Mouse (Mus musculus): ENCODE data around the gene Chn2. TPM values are rescaled to one million over a fixed set of nuclear protein-coding genes. Genes with fewer than 3 reads are reported as not detected.

The Chn2 gene
- polyA plus RNA-seq, 1 experiment from 2014 or later: 13.6 TPM

DNA sequence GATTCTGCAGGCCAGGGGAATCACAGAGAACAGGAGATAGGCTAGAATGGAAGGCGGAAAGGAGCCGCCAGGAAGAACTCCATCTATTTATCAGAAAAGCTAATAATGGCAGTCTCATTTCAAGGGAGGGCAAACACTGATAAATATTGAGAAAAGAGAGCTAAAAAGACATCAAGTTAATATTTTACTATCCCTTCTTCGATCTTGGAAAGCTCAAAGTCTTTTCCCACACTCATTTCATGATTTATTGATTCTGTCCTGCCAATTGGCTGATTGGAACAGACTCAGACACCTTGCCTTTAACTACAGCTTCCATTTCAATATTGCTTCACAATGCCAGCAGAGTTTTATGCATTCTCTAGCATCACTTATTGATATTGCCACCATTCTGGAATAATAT, 85.2 kb downstream of the Chn2 start:
- no peak overlapping the region for H3K27ac ChIP-seq
- H3K9ac ChIP-seq: no peak overlapping the region
- 52% methylated on average over 3 of the region's 3 CpGs for WGBS
- no peak overlapping the region for H3K4me3 ChIP-seq
- H3K4me2 ChIP-seq: no peak overlapping the region
- ATAC-seq (ENCODE audit: borderline replicate concordance, extremely low read depth, low FRiP score, low TSS enrichment): no peak
- peaks cover 15% of the 10 kb centered on the region for H3K4me1 ChIP-seq
- no peaks in the 10 kb centered on the region for H3K9me3 ChIP-seq
- peaks cover 9% of the 10 kb centered on the region for H3K27me3 ChIP-seq
- no peaks in the 10 kb centered on the region for H3K36me3 ChIP-seq

DNA sequence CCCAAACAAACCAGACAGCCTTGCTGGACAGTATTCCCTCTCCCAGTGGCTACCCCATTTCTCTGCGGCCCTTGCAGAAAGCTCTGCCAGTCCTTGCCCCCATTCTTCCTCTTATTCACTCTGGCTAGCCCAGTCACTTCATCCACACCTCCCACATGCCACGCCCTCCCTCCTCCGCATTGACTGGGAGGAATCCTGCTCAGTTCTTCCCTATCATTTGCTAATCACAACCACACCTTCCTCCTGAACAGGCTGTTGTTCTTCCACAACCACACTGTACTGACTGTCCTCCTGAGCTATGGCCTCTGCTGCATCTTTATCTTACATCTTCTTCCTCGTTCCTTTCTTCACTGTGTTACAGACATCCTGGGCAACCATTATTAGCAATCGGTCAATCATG, 86.2 kb downstream of the Chn2 start:
- H3K27me3 ChIP-seq: peaks cover 9% of the 10 kb centered on the region
- no peaks in the 10 kb centered on the region for H3K36me3 ChIP-seq
- H3K4me2 ChIP-seq: no peak overlapping the region
- 68% methylated on average over 5 of the region's 5 CpGs for WGBS
- no peak overlapping the region for H3K27ac ChIP-seq
- H3K4me3 ChIP-seq: no peak overlapping the region
- no peak for ATAC-seq (ENCODE audit: borderline replicate concordance, extremely low read depth, low FRiP score, low TSS enrichment)
- H3K9ac ChIP-seq: no peak overlapping the region
- peaks cover 7% of the 10 kb centered on the region; the same call in 1 of the 2 replicates for H3K4me1 ChIP-seq
- no peaks in the 10 kb centered on the region for H3K9me3 ChIP-seq

DNA sequence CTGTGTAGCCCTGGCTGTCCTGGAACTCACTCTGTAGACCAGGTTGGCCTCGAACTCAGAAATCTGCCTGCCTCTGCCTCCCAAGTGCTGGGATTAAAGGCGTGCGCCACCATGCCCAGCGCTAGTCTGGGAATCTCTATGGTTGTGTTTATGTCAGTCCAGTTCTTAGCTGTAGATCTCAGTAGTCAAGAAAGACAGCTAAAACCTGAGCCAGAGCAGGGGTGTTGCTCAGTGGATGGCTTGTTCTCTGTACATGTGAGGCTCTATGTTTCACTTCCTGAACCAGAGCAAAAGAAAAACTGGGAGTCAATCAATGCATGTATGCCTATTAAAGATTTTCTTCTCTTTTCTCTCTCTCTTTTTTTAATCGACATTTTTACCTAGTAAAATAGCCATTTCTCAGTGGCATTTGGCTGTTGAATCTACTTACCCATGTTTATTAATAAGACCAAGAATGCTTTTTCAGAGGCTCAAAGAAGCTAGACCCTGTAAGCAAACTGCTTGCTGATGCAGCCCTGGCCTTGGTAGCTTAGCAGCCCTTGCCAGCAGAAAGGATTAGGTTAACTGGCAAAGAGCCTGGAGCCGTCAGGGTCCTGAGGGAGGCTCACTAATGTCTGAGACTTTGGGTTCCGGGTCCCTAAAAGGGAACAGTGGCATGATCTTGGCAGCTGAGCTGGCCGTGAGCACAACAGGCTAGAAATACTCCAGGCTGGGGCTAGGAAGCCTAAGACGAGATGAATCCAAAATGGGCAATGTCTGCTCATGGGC, 87.1 kb downstream of the Chn2 start:
- Histone ChIP-seq H3K27ac (no peak overlapping the region), H3K4me1 (peaks cover 5% of the 10 kb centered on the region; the same call in 1 of the 2 replicates), H3K27me3 (peaks cover 9% of the 10 kb centered on the region), H3K9ac (no peak overlapping the region), H3K4me2 (no peak overlapping the region), H3K36me3 (no peaks in the 10 kb centered on the region), H3K9me3 (no peaks in the 10 kb centered on the region), H3K4me3 (no peak overlapping the region)
- no peak for ATAC-seq (ENCODE audit: borderline replicate concordance, extremely low read depth, low FRiP score, low TSS enrichment)
- 76% methylated on average over 9 of the region's 9 CpGs for WGBS

DNA sequence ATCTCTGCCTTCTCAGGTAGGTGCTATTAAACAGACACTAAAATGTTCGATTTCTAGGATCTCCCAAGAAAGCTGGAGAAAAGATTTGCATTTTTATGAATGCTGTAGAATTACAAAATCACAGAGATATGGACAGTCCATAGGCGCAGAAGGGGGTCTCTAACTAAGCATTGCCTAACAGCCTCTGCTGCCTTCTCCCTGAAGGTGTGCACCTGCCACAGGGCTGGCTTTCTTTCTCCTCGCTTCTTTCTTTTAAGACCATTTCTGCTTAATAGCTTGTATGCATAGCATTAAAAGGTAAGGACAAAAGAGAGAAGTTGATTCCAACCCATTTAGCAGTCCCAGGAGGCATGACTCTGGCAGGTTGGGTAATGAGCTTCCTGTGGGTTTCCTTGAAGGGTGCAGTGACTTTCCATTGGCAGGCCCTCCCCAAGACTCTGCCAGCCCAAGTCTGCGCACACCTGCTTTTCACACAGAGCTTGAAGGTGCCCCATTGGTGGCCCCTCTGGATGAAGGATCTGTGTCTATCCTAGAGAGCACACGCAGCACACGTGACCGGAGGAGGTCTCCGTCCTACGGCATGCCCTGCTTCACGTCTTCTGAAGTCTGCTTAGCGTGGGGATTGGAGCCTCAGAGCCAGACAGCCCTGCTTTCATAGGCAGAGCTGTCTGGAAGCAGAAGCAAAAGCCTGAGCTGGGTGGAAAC, 87.8 kb downstream of the Chn2 start:
- Histone ChIP-seq H3K4me3 (no peak overlapping the region), H3K27me3 (peaks cover 9% of the 10 kb centered on the region), H3K36me3 (no peaks in the 10 kb centered on the region), H3K4me1 (peaks cover 6% of the 10 kb centered on the region; the same call in 1 of the 2 replicates), H3K4me2 (no peak overlapping the region), H3K9ac (no peak overlapping the region), H3K27ac (no peak overlapping the region), H3K9me3 (no peaks in the 10 kb centered on the region)
- WGBS: 80% methylated on average over 11 of the region's 11 CpGs
- no peak for ATAC-seq (ENCODE audit: borderline replicate concordance, extremely low read depth, low FRiP score, low TSS enrichment)

DNA sequence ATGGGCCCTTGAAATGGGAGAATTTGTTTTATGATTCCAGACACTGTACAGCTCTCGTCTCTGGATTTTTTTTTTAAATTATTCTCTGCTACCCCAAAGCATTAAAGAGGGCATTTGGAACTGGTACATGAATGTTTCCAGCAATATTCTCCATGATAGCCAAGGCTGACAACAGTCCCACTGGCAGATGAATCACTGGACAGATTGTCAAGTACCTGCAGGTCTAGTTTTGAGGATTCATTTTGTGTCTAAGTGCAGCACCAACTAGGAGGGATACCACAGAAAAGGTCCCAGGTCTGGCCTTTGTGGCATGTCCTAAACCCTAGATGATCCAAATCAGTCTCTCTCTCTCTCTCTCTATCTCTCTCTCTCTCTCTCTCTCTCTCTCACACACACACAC, 89.3 kb downstream of the Chn2 start:
- no peak for ATAC-seq (ENCODE audit: borderline replicate concordance, extremely low read depth, low FRiP score, low TSS enrichment)
- Histone ChIP-seq H3K9me3 (no peaks in the 10 kb centered on the region), H3K4me1 (peaks cover 18% of the 10 kb centered on the region), H3K27me3 (peaks cover 3% of the 10 kb centered on the region), H3K9ac (no peak overlapping the region), H3K4me3 (no peak overlapping the region), H3K4me2 (no peak overlapping the region), H3K36me3 (no peaks in the 10 kb centered on the region), H3K27ac (no peak overlapping the region)
- WGBS: 54% methylated on average over 1 of the region's 1 CpGs

DNA sequence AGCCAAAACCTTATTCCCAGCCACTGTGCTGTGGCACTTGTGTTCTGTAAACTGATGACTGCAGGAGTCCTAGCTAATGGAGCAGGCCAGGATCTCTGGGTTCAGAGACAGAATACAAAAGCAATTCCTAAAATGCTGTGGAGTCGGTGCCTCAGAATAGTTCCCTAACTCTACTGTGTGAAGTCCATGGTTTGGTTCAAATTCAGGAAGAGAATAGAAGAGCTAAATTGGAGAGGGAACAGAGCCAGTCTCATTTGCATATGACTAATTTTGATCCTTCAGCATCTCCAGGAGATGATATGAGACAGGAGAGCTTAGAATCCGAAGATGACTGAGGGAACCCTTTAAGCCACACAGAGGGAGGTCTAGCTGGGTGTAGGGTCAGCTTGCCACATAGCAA, 90.2 kb downstream of the Chn2 start:
- H3K27ac ChIP-seq: no peak overlapping the region
- peaks cover 3% of the 10 kb centered on the region for H3K27me3 ChIP-seq
- H3K4me1 ChIP-seq: peaks cover 18% of the 10 kb centered on the region
- H3K9ac ChIP-seq: no peak overlapping the region
- WGBS: 81% methylated on average over 2 of the region's 2 CpGs
- H3K9me3 ChIP-seq: no peaks in the 10 kb centered on the region
- ATAC-seq (ENCODE audit: borderline replicate concordance, extremely low read depth, low FRiP score, low TSS enrichment): no peak
- no peak overlapping the region for H3K4me3 ChIP-seq
- no peak overlapping the region for H3K4me2 ChIP-seq
- H3K36me3 ChIP-seq: no peaks in the 10 kb centered on the region

DNA sequence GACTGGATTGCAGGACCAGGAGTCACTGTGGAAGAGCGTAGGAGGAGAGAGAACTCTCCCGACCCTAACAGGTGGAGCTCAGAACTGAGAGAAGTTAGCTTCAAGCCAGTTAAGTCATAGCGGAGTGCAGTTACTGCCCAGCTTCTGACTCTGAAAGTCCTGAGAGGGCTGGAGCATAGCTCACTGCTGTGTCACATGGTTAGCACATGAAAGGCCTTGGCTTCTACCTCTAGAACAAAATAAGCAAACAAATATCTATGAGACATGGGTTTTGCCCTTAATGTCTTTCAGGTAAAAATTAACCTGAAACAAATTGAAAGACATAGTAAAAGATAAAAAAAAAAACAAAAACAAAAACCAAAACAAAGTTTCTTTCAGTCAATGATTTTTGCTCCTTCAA, 91.5 kb downstream of the Chn2 start:
- no peaks in the 10 kb centered on the region for H3K9me3 ChIP-seq
- H3K27me3 ChIP-seq: peaks cover 3% of the 10 kb centered on the region
- no peak overlapping the region for H3K4me2 ChIP-seq
- no peak overlapping the region for H3K4me3 ChIP-seq
- WGBS: 87% methylated on average over 3 of the region's 3 CpGs
- H3K36me3 ChIP-seq: no peaks in the 10 kb centered on the region
- no peak for ATAC-seq (ENCODE audit: borderline replicate concordance, extremely low read depth, low FRiP score, low TSS enrichment)
- no peak overlapping the region for H3K9ac ChIP-seq
- peaks cover 13% of the 10 kb centered on the region for H3K4me1 ChIP-seq
- no peak overlapping the region for H3K27ac ChIP-seq

DNA sequence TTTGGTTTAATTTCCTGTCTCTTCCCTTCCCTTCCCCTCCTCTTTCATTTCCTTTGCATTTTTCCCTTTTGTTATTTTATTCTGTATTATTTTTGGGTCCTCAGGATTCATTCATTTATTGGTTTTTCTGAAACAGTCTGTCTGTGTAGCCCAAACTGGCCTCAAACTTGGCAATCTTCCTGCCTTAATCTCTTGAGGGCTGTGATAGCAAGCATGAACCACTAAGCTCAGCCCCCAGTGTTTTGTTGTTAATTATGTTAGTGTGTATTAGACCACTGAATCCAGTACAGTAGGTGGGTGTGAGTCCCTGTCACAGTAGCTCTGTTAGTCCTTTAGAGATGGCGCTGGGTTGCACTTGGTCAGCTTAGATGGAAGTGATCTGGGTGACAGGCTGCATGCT, 93.2 kb downstream of the Chn2 start:
- Histone ChIP-seq H3K27me3 (peaks cover 3% of the 10 kb centered on the region), H3K36me3 (no peaks in the 10 kb centered on the region), H3K9ac (no peak overlapping the region), H3K9me3 (no peaks in the 10 kb centered on the region), H3K4me3 (no peak overlapping the region), H3K27ac (no peak overlapping the region), H3K4me1 (peaks cover 13% of the 10 kb centered on the region), H3K4me2 (no peak overlapping the region)
- 46% methylated on average over 1 of the region's 1 CpGs for WGBS
- ATAC-seq (ENCODE audit: borderline replicate concordance, extremely low read depth, low FRiP score, low TSS enrichment): no peak

DNA sequence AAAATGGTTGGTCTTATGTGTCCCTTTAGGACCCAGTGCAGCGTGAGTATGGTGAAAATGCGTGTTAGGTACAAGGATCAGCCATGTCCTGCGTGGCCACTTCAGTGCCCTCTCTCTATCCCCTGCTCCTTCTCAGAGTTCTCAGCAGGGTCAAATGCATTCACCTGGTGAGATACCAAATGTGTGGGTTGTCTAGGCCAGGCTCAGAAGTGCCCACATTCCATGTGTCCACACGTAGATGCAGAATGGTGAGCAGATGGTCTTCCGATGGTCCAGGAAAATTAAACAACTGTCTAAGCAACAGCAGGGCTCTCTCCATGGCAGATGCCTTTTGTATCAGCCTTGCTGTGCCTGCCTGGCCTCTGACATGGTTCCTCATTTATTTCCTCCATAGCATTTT, 93.9 kb downstream of the Chn2 start:
- H3K4me2 ChIP-seq: no peak overlapping the region
- H3K9ac ChIP-seq: no peak overlapping the region
- 53% methylated on average over 5 of the region's 5 CpGs for WGBS
- H3K9me3 ChIP-seq: no peaks in the 10 kb centered on the region
- no peak overlapping the region for H3K4me3 ChIP-seq
- H3K4me1 ChIP-seq: peaks cover 13% of the 10 kb centered on the region
- no peak for ATAC-seq (ENCODE audit: borderline replicate concordance, extremely low read depth, low FRiP score, low TSS enrichment)
- H3K27ac ChIP-seq: no peak overlapping the region
- H3K27me3 ChIP-seq: peaks cover 3% of the 10 kb centered on the region
- H3K36me3 ChIP-seq: no peaks in the 10 kb centered on the region

DNA sequence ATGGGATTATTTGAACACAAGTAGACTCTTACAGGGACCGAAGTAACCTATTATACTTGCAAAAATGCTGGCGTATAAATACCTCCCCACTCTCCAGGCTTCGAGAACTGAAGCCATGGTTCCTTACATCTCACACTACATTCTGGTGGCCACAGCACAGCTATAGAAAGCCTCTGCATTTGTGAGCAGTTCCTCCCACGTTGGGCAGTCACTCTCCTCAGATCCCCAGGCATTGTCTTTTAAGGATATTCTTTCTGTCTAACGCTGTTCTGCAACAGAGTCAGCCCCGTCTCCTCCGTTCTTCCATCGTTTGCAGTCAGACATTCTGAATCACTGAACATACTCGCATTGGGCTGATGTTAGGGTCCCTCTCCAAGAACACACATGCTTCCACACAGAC, 98.8 kb downstream of the Chn2 start:
- no peaks in the 10 kb centered on the region for H3K36me3 ChIP-seq
- H3K4me3 ChIP-seq: no peak overlapping the region
- WGBS: 87% methylated on average over 9 of the region's 9 CpGs
- no peaks in the 10 kb centered on the region for H3K27me3 ChIP-seq
- H3K9me3 ChIP-seq: no peaks in the 10 kb centered on the region
- peaks cover 4% of the 10 kb centered on the region for H3K4me1 ChIP-seq
- H3K4me2 ChIP-seq: no peak overlapping the region
- H3K9ac ChIP-seq: no peak overlapping the region
- H3K27ac ChIP-seq: no peak overlapping the region
- ATAC-seq (ENCODE audit: borderline replicate concordance, extremely low read depth, low FRiP score, low TSS enrichment): no peak

DNA sequence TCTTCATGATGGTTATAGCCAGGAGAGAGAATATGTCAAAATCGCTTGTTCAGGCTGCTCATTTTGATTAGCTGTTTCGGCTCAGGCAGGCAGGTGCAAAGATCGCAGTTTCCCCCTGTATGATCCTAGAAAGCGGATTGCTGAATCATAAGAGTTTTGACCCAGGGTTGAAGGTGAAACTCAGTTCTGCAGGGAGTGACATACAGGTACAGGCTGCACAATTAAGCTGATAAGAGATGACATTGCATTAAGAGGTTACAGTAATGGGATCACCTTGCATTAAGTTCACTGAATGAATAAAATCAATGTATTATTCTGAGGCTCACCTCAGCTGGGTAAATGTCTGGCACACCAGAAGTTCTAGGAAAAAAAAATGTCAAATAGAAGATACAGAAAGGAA, 101.1 kb downstream of the Chn2 start:
- Histone ChIP-seq H3K27ac (no peak overlapping the region), H3K9me3 (no peaks in the 10 kb centered on the region), H3K36me3 (no peaks in the 10 kb centered on the region), H3K4me2 (no peak overlapping the region), H3K4me3 (no peak overlapping the region), H3K4me1 (no peaks in the 10 kb centered on the region), H3K27me3 (no peaks in the 10 kb centered on the region; the same call in 1 of the 2 replicates), H3K9ac (no peak overlapping the region)
- 90% methylated on average over 4 of the region's 4 CpGs for WGBS
- ATAC-seq (ENCODE audit: borderline replicate concordance, extremely low read depth, low FRiP score, low TSS enrichment): no peak

DNA sequence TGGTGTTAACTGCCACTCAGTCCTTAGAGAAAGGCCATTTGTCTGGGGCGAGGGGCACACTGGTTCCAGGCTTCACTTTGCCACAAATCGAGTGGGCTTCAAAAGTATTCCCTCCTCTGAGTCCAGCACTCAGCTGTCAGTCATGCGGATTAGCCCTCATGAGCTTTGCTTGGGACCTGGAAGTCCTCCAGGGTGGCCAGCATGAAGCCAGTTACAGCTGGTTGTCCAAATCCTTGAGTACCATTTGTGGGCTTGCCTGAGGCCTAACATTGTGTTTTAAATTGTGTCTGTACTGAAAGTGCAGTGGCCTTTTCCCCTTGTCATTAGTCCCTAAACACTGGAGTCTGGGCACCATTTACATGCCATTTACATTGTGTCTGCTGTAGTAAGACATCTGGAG, 101.8 kb downstream of the Chn2 start:
- H3K27ac ChIP-seq: no peak overlapping the region
- no peak overlapping the region for H3K9ac ChIP-seq
- no peak overlapping the region for H3K4me2 ChIP-seq
- WGBS: 84% methylated on average over 3 of the region's 3 CpGs
- H3K4me1 ChIP-seq: 0 out of 2 replicates have a peak, but pooled peaks cover 3% of the 10 kb centered on the region
- no peaks in the 10 kb centered on the region; the same call in 1 of the 2 replicates for H3K27me3 ChIP-seq
- no peaks in the 10 kb centered on the region for H3K36me3 ChIP-seq
- no peaks in the 10 kb centered on the region for H3K9me3 ChIP-seq
- H3K4me3 ChIP-seq: no peak overlapping the region
- ATAC-seq (ENCODE audit: borderline replicate concordance, extremely low read depth, low FRiP score, low TSS enrichment): no peak
